Mouse (Mus musculus) midbrain, embryonic 14.5 days (tissue): ENCODE measurements around the gene Iqcf4. TPM values are rescaled to one million over a fixed set of nuclear protein-coding genes. Genes with fewer than 3 reads are reported as not detected.

Source experiments
- ATAC-seq: fragments of 200-750 bp; cut with Nextera tagmentation; 2 replicates; pipeline ENCODE4 v1.8.0; 2017; ENCODE audit warnings: moderate number of reproducible peaks, moderate library complexity; ENCODE audit not compliant: low FRiP score, low TSS enrichment
- DNase-seq: peaks from one replicate; pipeline ENCODE4 v3.0.0-alpha.2; 2015
- H3K27ac ChIP-seq: fragments of 300-500 bp; sonication (generic); replicated peaks from 2 replicates; pipeline ENCODE4 v1.5.1; 2014; ENCODE audit warnings: mild to moderate bottlenecking, low read depth, low read length, moderate library complexity
- H3K27me3 ChIP-seq: fragments of 300-500 bp; sonication (generic); 2 replicates; pipeline ENCODE4 v1.6.1; 2014; ENCODE audit warnings: low read length, control low read depth, mixed read lengths; ENCODE audit not compliant: control insufficient read depth, insufficient read depth
- H3K36me3 ChIP-seq: fragments of 300-500 bp; sonication (generic); 2 replicates; pipeline ENCODE4 v1.6.1; 2014; ENCODE audit warnings: low read length, control low read depth; ENCODE audit not compliant: control insufficient read depth, insufficient read depth
- H3K4me1 ChIP-seq: fragments of 300-500 bp; sonication (generic); 2 replicates; pipeline ENCODE4 v1.6.1; 2014; ENCODE audit warnings: mild to moderate bottlenecking, antibody characterized with exemption, low read length, control low read depth; ENCODE audit not compliant: control insufficient read depth, insufficient read depth
- H3K4me2 ChIP-seq: fragments of 300-500 bp; sonication (generic); 2 replicates; pipeline ENCODE4 v1.6.1; 2014; ENCODE audit warnings: mild to moderate bottlenecking, low read length, moderate library complexity
- H3K4me3 ChIP-seq: fragments of 300-500 bp; sonication (generic); replicated peaks from 2 replicates; pipeline ENCODE4 v1.5.1; 2014; ENCODE audit warnings: low read depth, low read length
- H3K9ac ChIP-seq: fragments of 300-500 bp; sonication (generic); replicated peaks from 2 replicates; pipeline ENCODE4 v1.6.1; 2014; ENCODE audit warnings: mild to moderate bottlenecking, low read length, moderate library complexity
- H3K9me3 ChIP-seq: fragments of 300-500 bp; sonication (generic); 2 replicates; pipeline ENCODE4 v1.6.1; 2016; ENCODE audit warnings: low read length, control low read depth, mixed read lengths; ENCODE audit not compliant: control insufficient read depth
- WGBS: fragments of 180-500 bp; shearing (Covaris S2); extraction: QIAGEN DNeasy Blood & Tissue Kit; methylation state at CpG from one replicate; pipeline ENCODE4 v1.1.7; 2014; 5-methylcytosine and 5-hydroxymethylcytosine counted together
- polyA plus RNA-seq: library from polyadenylated mRNA; unstranded; fragments of >200 nt; fragmentation: Nextera tagmentation; extraction: Ambion mirVana; gene quantifications from 2 replicates; pipeline ENCODE4 v1.2.1, GENCODE M21; 2014

Iqcf4 gene
- polyA plus RNA-seq, result not detected in 2 replicates

DNA sequence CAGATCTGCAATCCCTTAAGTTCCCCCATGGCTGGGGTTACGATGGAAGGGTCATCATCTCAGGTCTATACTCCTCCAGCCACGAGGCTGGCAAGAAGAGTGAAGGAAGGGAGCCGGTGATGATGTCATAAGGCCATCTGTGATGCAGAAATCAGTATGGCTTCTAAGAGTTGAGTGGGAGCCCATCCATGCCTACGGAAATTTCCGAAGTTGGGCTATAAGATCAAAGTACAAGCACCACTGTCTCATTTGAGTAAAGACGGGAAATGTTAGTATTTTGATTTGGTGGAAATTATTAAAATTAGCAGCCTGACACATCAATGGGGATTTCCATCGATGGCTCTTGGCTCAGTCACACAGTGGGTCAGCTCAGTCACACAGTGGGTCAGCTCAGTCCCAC, at the start of gene Iqcf4:
TSS of gene Iqcf4 (minus strand) at position 101 of the 400 bp plus-strand sequence.
- Histone ChIP-seq H3K4me1 (no peaks in the 10 kb centered on the region), H3K9ac (no peak within 1 kb of the TSS), H3K4me3 (no peak within 1 kb of the TSS), H3K36me3 (no peaks in the 10 kb centered on the region), H3K27me3 (no peaks in the 10 kb centered on the region), H3K4me2 (no peak within 1 kb of the TSS), H3K27ac (no peak within 1 kb of the TSS), H3K9me3 (no peaks in the 10 kb centered on the region)
- WGBS, result 92% methylated on average over 7 of the region's 7 CpGs
- DNase-seq, result no peak
- no peak for ATAC-seq

DNA sequence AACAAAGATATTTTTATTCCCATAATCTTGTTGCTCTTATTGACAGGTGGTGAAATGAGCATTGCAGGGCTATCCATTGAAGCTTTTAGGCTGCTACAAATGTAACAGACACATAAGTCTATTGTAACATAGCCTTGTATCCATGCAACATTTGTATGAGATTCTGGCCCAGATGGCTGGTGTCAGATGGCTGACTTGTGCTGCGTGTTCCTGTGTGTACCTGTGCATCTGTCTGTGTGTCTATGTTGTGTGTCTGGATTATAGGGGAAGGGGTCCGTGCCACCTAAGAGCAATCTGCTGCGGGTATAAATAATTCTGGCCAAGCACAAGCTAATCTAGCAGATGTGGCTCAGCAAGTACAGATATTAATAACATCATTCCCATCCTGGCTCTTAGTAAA, 46.7 kb upstream of the Iqcf4 start:
- no peak overlapping the region for H3K9ac ChIP-seq
- H3K4me1 ChIP-seq, result no peaks in the 10 kb centered on the region
- ATAC-seq (no peak), DNase-seq (no peak)
- H3K36me3 ChIP-seq, result no peaks in the 10 kb centered on the region
- H3K27ac ChIP-seq, result no peak overlapping the region
- H3K9me3 ChIP-seq, result peaks cover 5% of the 10 kb centered on the region; the same call in 1 of the 2 replicates
- H3K27me3 ChIP-seq, result no peaks in the 10 kb centered on the region
- no peak overlapping the region for H3K4me2 ChIP-seq
- H3K4me3 ChIP-seq, result no peak overlapping the region
- WGBS, result 87% methylated on average over 3 of the region's 3 CpGs

- ATAC-seq (no peak), DNase-seq (no peak)
- Histone ChIP-seq H3K27ac (no peak overlapping the region), H3K9ac (no peak overlapping the region), H3K27me3 (no peaks in the 10 kb centered on the region), H3K4me2 (no peak overlapping the region), H3K9me3 (peaks cover 5% of the 10 kb centered on the region; the same call in 1 of the 2 replicates), H3K4me1 (no peaks in the 10 kb centered on the region), H3K4me3 (no peak overlapping the region), H3K36me3 (no peaks in the 10 kb centered on the region)
- WGBS, result 91% methylated on average over 9 of the region's 9 CpGs
These were observed 45.5 kb upstream of the Iqcf4 start for GRCm38 (mm10) chr9:106616306-106616705.

DNA sequence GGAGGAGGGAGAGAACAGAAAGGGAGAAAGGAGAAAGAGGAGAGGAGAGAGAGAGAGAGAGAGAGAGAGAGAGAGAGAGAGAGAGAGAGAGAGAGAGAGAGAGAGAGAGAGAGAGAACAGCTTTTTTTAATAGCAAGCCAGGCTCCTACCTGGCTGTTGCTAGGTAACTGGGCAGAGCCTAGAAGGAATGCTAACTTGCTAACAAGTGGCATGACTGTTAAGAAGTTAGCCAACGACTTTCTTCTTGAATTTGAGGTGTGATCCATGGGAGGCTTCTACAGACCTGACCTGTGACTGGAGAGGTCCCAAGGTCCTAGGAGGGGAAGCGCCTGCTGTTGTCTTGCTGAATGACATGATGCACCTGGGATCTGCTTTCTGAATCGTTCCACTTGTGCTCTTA, 43.8 kb upstream of the Iqcf4 start:
- no peak overlapping the region for H3K27ac ChIP-seq
- no peak overlapping the region for H3K4me2 ChIP-seq
- peaks cover 5% of the 10 kb centered on the region; the same call in 1 of the 2 replicates for H3K9me3 ChIP-seq
- H3K4me1 ChIP-seq, result no peaks in the 10 kb centered on the region
- WGBS, result 46% methylated on average over 3 of the region's 3 CpGs
- no peak overlapping the region for H3K4me3 ChIP-seq
- no peak overlapping the region for H3K9ac ChIP-seq
- ATAC-seq (no peak), DNase-seq (no peak)
- H3K36me3 ChIP-seq, result no peaks in the 10 kb centered on the region
- no peaks in the 10 kb centered on the region for H3K27me3 ChIP-seq

- no peak overlapping the region for H3K4me3 ChIP-seq
- 68% methylated on average over 2 of the region's 2 CpGs for WGBS
- ATAC-seq, result no peak
- H3K9me3 ChIP-seq, result no peaks in the 10 kb centered on the region
- H3K27ac ChIP-seq, result no peak overlapping the region
- no peaks in the 10 kb centered on the region for H3K27me3 ChIP-seq
- no peaks in the 10 kb centered on the region for H3K36me3 ChIP-seq
- H3K4me2 ChIP-seq, result no peak overlapping the region
- no peak for DNase-seq
- H3K9ac ChIP-seq, result no peak overlapping the region
- no peaks in the 10 kb centered on the region for H3K4me1 ChIP-seq
These were observed 43.2 kb upstream of the Iqcf4 start for GRCm38 (mm10) chr9:106613951-106614350.

DNA sequence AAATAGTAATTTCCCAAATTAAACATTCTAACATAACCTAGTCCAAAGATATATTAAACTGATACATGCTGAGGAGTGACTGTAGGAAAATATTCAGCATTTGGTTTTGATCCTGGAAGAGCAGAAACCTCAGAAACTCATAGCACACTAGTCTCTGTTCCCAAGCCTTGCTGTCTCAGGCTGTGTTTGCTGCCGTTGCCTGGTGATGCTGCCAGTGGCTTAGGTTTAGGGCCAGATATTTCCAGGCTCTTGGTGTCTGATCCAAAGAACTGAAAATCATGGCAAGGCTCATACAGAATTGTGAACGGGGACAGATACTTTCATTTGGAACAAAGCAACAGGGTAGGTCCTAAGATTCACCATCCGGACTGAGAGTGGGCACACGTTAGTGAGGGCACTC, 39.9 kb upstream of the Iqcf4 start:
- ATAC-seq (no peak), DNase-seq (no peak)
- H3K36me3 ChIP-seq, result no peaks in the 10 kb centered on the region
- H3K9me3 ChIP-seq, result no peaks in the 10 kb centered on the region
- H3K4me1 ChIP-seq, result no peaks in the 10 kb centered on the region
- no peak overlapping the region for H3K9ac ChIP-seq
- H3K4me2 ChIP-seq, result no peak overlapping the region
- H3K27ac ChIP-seq, result no peak overlapping the region
- H3K4me3 ChIP-seq, result no peak overlapping the region
- no peaks in the 10 kb centered on the region for H3K27me3 ChIP-seq
- WGBS, result 83% methylated on average over 4 of the region's 4 CpGs

DNA sequence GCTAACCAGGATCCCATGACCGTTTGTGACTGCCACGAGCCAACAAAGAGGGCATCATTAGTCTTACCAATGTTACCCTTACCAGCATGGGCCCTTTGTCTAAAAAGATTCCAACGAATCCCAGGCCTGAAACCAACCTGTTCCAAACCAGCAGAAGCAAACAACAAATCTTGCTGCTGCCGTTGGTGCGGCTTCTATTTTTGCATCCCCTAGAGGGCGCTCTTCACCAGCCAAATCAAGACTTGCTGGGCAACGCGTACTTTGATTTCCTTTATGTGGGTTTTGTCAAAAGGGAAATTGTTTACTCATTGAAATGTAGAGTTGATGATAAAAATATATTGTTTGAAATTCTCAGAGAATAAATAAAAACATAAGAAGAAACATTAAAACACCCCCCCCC, 29.8 kb upstream of the Iqcf4 start:
- DNase-seq (peak; percentile 84), ATAC-seq (no peak)
- Histone ChIP-seq H3K9me3 (no peaks in the 10 kb centered on the region), H3K4me1 (no peaks in the 10 kb centered on the region), H3K9ac (no peak overlapping the region), H3K4me2 (no peak overlapping the region), H3K27me3 (no peaks in the 10 kb centered on the region), H3K36me3 (no peaks in the 10 kb centered on the region), H3K27ac (no peak overlapping the region), H3K4me3 (no peak overlapping the region)
- WGBS, result 26% methylated on average over 8 of the region's 8 CpGs

DNA sequence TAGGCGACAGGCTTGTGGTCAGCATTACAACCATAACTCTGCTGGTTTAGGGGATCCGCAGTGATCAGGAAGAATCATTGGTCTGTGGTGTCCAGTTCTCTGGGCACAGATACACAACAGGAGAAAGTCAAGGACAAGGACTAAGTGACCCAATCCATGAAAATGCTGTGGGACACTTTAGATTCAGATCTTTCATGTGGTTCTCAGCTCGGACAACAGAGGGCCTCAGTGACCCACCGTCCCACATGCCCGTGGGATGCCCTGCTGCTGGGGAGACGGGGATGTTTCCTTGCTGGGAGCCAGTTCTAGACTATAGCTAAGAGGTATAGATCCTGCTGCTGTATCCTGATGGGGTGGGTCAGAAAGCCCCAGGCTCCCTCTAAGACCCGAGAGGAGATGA, 27.7 kb upstream of the Iqcf4 start:
- 43% methylated on average over 7 of the region's 7 CpGs for WGBS
- no peaks in the 10 kb centered on the region for H3K27me3 ChIP-seq
- ATAC-seq, result no peak

DNA sequence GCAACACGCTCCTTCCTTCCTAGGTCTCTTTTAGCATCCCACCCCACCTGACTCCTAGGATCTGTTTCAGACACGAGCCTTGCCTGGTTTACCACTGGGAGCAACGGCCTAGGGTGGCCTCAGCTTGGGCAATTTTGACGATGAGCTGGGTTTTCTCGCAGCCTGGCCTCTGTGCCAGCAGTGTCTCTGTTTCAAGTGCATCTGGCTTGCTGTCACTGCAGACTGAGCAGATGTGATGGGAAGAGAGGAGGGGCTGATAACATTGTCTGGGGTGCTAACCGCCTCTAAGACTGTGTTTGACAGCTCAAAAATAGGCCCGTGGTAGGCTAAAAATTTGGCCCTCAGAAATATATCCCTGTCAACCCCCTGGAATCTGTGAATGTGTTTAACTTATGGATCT, 25.0 kb upstream of the Iqcf4 start:
- DNase-seq (no peak), ATAC-seq (no peak)
- Histone ChIP-seq H3K27ac (no peak overlapping the region), H3K4me1 (no peaks in the 10 kb centered on the region), H3K36me3 (no peaks in the 10 kb centered on the region), H3K9ac (no peak overlapping the region), H3K27me3 (no peaks in the 10 kb centered on the region), H3K4me2 (no peak overlapping the region), H3K9me3 (no peaks in the 10 kb centered on the region), H3K4me3 (no peak overlapping the region)
- 73% methylated on average over 7 of the region's 7 CpGs for WGBS

More for the DNA sequence above, 27.7 kb upstream of the Iqcf4 start:
- H3K27ac ChIP-seq, result no peak overlapping the region
- H3K9me3 ChIP-seq, result no peaks in the 10 kb centered on the region
- no peak for DNase-seq
- no peak overlapping the region for H3K9ac ChIP-seq
- no peaks in the 10 kb centered on the region for H3K36me3 ChIP-seq
- H3K4me3 ChIP-seq, result no peak overlapping the region
- no peak overlapping the region for H3K4me2 ChIP-seq
- H3K4me1 ChIP-seq, result no peaks in the 10 kb centered on the region
